In genomic region chr9:65178336-65179213, GRCm38 (mm10) we compare ENCODE assay signal across 8 mouse cellular contexts. TPM values are rescaled to one million over a fixed set of nuclear protein-coding genes. Genes with fewer than 3 reads are reported as not detected.
DNase-seq lines count a peak whose midpoint lies in the region; ATAC-seq lines count a peak whose summit lies in the region.
"Had no signal": no experiment of that assay in that cellular context is flagged by ENCODE, and none has a peak within 500 bp of the region (broad histone marks: within the 10 kb centered on the region; RNA-seq: fewer than 3 reads in every experiment).

No protein-coding gene starts in this region.

- H3K27ac ChIP-seq in forebrain, embryonic 11.5 days (ENCODE audit: low read depth, low read length) = peak overlapping the region; percentile 98
- peak overlapping the region; percentile 83 for H3K27ac ChIP-seq in hindbrain, embryonic 14.5 days
- H3K27ac ChIP-seq in midbrain, embryonic 14.5 days (replicated peaks; ENCODE audit: low read depth, low read length) = peak overlapping the region; percentile 84
- H3K27ac ChIP-seq: liver, embryonic 14.5 days had no signal

- H3K4me1 ChIP-seq in forebrain, embryonic 11.5 days (replicated peaks; ENCODE audit: control insufficient read depth, insufficient read depth, low read length) = peaks cover 64% of the 10 kb centered on the region
- peaks cover 63% of the 10 kb centered on the region for H3K4me1 ChIP-seq in hindbrain, embryonic 14.5 days (replicated peaks; ENCODE audit: control insufficient read depth, insufficient read depth, low read length)
- peaks cover 58% of the 10 kb centered on the region for H3K4me1 ChIP-seq in midbrain, embryonic 14.5 days (ENCODE audit: control insufficient read depth, insufficient read depth, low read length)

- H3K36me3 ChIP-seq in forebrain, embryonic 11.5 days (ENCODE audit: control insufficient read depth, insufficient read depth, low read length) = peaks cover 9% of the 10 kb centered on the region; the same call in 1 of the 2 replicates
- H3K36me3 ChIP-seq in hindbrain, embryonic 14.5 days (replicated peaks; ENCODE audit: control insufficient read depth, insufficient read depth) = peaks cover 26% of the 10 kb centered on the region
- H3K36me3 ChIP-seq in midbrain, embryonic 14.5 days (ENCODE audit: control insufficient read depth, insufficient read depth, low read length) = peaks cover 26% of the 10 kb centered on the region

- DNase-seq in ovary, adult 18-20 months (ENCODE audit: low spot score) = peak; percentile 50
- no peak for DNase-seq in ovary, postnatal 10 days (ENCODE audit: low spot score)
- DNase-seq in forebrain, embryonic 11.5 days (ENCODE audit: low spot score) = peak; percentile 84
- no peak for DNase-seq in hindbrain, embryonic 14.5 days (ENCODE audit: low spot score)
- DNase-seq in midbrain, embryonic 14.5 days = peak; percentile 80
- DNase-seq in thymus, postnatal 25 days = no peak

- WGBS in forebrain, embryonic 11.5 days = 3% methylated on average over 22 of the region's 22 CpGs
- WGBS in hindbrain, embryonic 14.5 days = 2% methylated on average over 22 of the region's 22 CpGs
- WGBS in midbrain, embryonic 14.5 days = under 1% methylated on average over 22 of the region's 22 CpGs

- no peaks in the 10 kb centered on the region for H3K9me3 ChIP-seq in forebrain, embryonic 11.5 days (ENCODE audit: control insufficient read depth, low read length)
- no peaks in the 10 kb centered on the region for H3K9me3 ChIP-seq in hindbrain, embryonic 14.5 days (ENCODE audit: control insufficient read depth, low read length)
- H3K9me3 ChIP-seq in midbrain, embryonic 14.5 days (ENCODE audit: control insufficient read depth, low read length) = no peaks in the 10 kb centered on the region

- H3K9ac ChIP-seq in forebrain, embryonic 11.5 days (ENCODE audit: low read length) = peak overlapping the region; percentile 55
- peak overlapping the region; percentile 20; the same call in 1 of the 2 replicates for H3K9ac ChIP-seq in hindbrain, embryonic 14.5 days
- H3K9ac ChIP-seq in midbrain, embryonic 14.5 days (replicated peaks; ENCODE audit: low read length) = peak overlapping the region; percentile 36
- H3K9ac ChIP-seq: liver, embryonic 14.5 days had no signal

- peak; percentile 71 for ATAC-seq in forebrain, embryonic 11.5 days (replicated peaks; ENCODE audit: low FRiP score)
- ATAC-seq in hindbrain, embryonic 14.5 days (ENCODE audit: low FRiP score) = peak; percentile 61
- ATAC-seq in midbrain, embryonic 14.5 days (ENCODE audit: low FRiP score, low TSS enrichment) = peak; percentile 74
- ATAC-seq in megakaryocyte-erythroid progenitor cell, adult 5-6 weeks (replicated peaks; ENCODE audit: low FRiP score, low TSS enrichment, poor library complexity, severe bottlenecking) = no peak

- H3K4me3 ChIP-seq in forebrain, embryonic 11.5 days (ENCODE audit: low read depth, low read length) = no peak overlapping the region
- H3K4me3 ChIP-seq in hindbrain, embryonic 14.5 days (replicated peaks; ENCODE audit: low read length) = no peak overlapping the region
- H3K4me3 ChIP-seq in midbrain, embryonic 14.5 days (replicated peaks; ENCODE audit: low read depth, low read length) = no peak overlapping the region

- H3K4me2 ChIP-seq in forebrain, embryonic 11.5 days (ENCODE audit: low read depth, low read length, severe bottlenecking) = peak overlapping the region; percentile 29
- H3K4me2 ChIP-seq in hindbrain, embryonic 14.5 days (replicated peaks) = peak overlapping the region; percentile 19; the same call in 1 of the 2 replicates
- peak overlapping the region; percentile 39 for H3K4me2 ChIP-seq in midbrain, embryonic 14.5 days (ENCODE audit: low read length)

- H3K27me3 ChIP-seq in forebrain, embryonic 11.5 days (ENCODE audit: control insufficient read depth, insufficient read depth, low read length) = no peaks in the 10 kb centered on the region
- no peaks in the 10 kb centered on the region for H3K27me3 ChIP-seq in hindbrain, embryonic 14.5 days (ENCODE audit: control insufficient read depth, insufficient read depth, low read length)
- H3K27me3 ChIP-seq in midbrain, embryonic 14.5 days (ENCODE audit: control insufficient read depth, insufficient read depth, low read length) = no peaks in the 10 kb centered on the region

RNA-seq across cellular contexts. Expression of gene Parp16, which starts 16.6 kb away (rescaled TPM):
- 5.4 and 6.6 TPM in 2 replicates for polyA plus RNA-seq in forebrain, embryonic 11.5 days (2014; fragmentation: Nextera tagmentation; extraction: Ambion mirVana)
- polyA plus RNA-seq in hindbrain, embryonic 14.5 days (2014; fragmentation: Nextera tagmentation; extraction: Ambion mirVana) = 6.3 and 7.9 TPM in 2 replicates
- polyA plus RNA-seq in midbrain, embryonic 14.5 days (2014; fragmentation: Nextera tagmentation; extraction: Ambion mirVana) = 5.2 and 6.5 TPM in 2 replicates
- total RNA-seq in megakaryocyte-erythroid progenitor cell, adult 5-6 weeks (2014; fragmentation: Nextera tagmentation) = 4.9 and 8.3 TPM in 2 replicates
- total RNA-seq in megakaryocyte-erythroid progenitor cell, adult 5-6 weeks (2017) = 0.30 and 6.7 TPM in 2 replicates

RNA-seq across cellular contexts. Expression of gene Igdcc3, which starts 37.6 kb away (rescaled TPM):
- polyA plus RNA-seq in forebrain, embryonic 11.5 days (2014; fragmentation: Nextera tagmentation; extraction: Ambion mirVana) = 81.2 and 83.8 TPM in 2 replicates
- 10.5 and 10.6 TPM in 2 replicates for polyA plus RNA-seq in hindbrain, embryonic 14.5 days (2014; fragmentation: Nextera tagmentation; extraction: Ambion mirVana)
- polyA plus RNA-seq in midbrain, embryonic 14.5 days (2014; fragmentation: Nextera tagmentation; extraction: Ambion mirVana) = 10.7 and 14.1 TPM in 2 replicates
- not detected in 2 replicates for total RNA-seq in megakaryocyte-erythroid progenitor cell, adult 5-6 weeks (2014; fragmentation: Nextera tagmentation)
- total RNA-seq in megakaryocyte-erythroid progenitor cell, adult 5-6 weeks (2017) = not detected in 2 replicates

Comparison
In these comparisons a context has a peak if more than half of its experiments do, and no peak if none do; other contexts are left out.
1. DNase-seq: peak in ovary, adult 18-20 months (single experiment), forebrain, embryonic 11.5 days (single experiment) and midbrain, embryonic 14.5 days (single experiment); none in ovary, postnatal 10 days (single experiment), hindbrain, embryonic 14.5 days (single experiment) and thymus, postnatal 25 days (single experiment).
2. Peak in every context shown above with its lines, with median percentiles within 50 percentile points of each other: H3K27ac ChIP-seq, H3K4me2 ChIP-seq and H3K9ac ChIP-seq.